Mouse (Mus musculus): Measurements from ENCODE around the gene Evi5. TPM values are rescaled to one million over a fixed set of nuclear protein-coding genes. Genes with fewer than 3 reads are reported as not detected.
A peak's percentile ranks its signal among the peaks of the same experiment; 100 is the strongest.

The Evi5 gene
- polyA plus RNA-seq, 1 experiment from 2014 or later: 74.0 TPM

DNA sequence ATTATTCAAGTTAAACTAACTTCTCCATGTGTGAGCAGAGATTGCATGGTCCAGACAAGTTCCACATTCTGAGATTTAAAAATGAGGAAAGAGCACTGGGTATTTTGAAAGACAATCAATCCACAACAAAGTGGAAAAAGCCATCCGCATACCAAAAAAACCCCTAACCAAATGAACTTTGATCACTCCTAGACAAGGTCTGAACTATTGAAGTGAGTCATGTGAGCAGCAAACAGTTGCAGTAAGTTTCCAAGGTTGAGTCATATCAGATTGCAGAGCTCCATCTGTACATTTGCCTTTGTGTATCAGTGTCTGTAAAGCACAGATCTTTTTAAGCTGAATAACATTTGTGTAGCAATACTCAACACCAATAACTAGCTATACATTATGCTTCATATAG is 120.2 kb downstream of the Evi5 start:
- DNase-seq (ENCODE audit: low spot score) (peak; percentile 4), ATAC-seq (no peak)
- no peaks in the 10 kb centered on the region for H3K27me3 ChIP-seq (replicated peaks; ENCODE audit: insufficient read depth, low read length)
- H3K9ac ChIP-seq (replicated peaks; ENCODE audit: low read depth): no peak overlapping the region
- WGBS: 81% methylated on average over 1 of the region's 1 CpGs
- H3K4me1 ChIP-seq (ENCODE audit: insufficient read depth, low read depth, low read length): no peaks in the 10 kb centered on the region; the same call in 1 of the 2 replicates
- TF ChIP-seq CTCF (IDR thresholded peaks at IDR 0.05) (no peak), EP300 (IDR thresholded peaks at IDR 0.05) (no peak)
- no peak overlapping the region for H3K27ac ChIP-seq (ENCODE audit: low read length)
- no peak overlapping the region for H3K4me3 ChIP-seq (ENCODE audit: low read depth, low read length)
- H3K4me2 ChIP-seq (replicated peaks; ENCODE audit: low read depth, low read length): no peak overlapping the region
- H3K36me3 ChIP-seq (ENCODE audit: insufficient read depth, low read length): no peaks in the 10 kb centered on the region
- no peaks in the 10 kb centered on the region for H3K9me3 ChIP-seq (ENCODE audit: low read length)

DNA sequence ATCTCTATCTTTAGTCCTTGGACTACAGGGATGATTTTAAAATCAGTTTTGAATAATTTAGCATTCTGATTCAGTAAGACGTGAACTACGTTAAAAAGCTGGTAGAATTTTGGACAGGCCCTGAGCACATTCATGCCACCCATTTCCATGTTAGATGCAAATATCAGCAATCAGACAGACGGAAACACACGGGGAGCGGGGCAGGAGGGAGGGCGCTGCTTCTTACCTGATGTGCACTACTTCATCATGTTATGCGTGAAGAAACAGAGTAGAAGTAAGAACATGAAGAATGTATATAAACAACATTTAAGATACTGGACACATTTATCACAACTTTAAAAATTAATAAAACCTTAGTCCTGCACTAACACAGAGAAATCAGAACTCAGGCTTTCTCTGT is 121.3 kb downstream of the Evi5 start:
- Histone ChIP-seq H3K4me1 (ENCODE audit: insufficient read depth, low read depth, low read length) (no peaks in the 10 kb centered on the region; the same call in 1 of the 2 replicates), H3K36me3 (ENCODE audit: insufficient read depth, low read length) (no peaks in the 10 kb centered on the region), H3K9ac (replicated peaks; ENCODE audit: low read depth) (no peak overlapping the region), H3K4me2 (replicated peaks; ENCODE audit: low read depth, low read length) (no peak overlapping the region), H3K9me3 (ENCODE audit: low read length) (no peaks in the 10 kb centered on the region), H3K27me3 (replicated peaks; ENCODE audit: insufficient read depth, low read length) (no peaks in the 10 kb centered on the region), H3K4me3 (ENCODE audit: low read depth, low read length) (no peak overlapping the region), H3K27ac (ENCODE audit: low read length) (no peak overlapping the region)
- TF ChIP-seq CTCF (IDR thresholded peaks at IDR 0.05) (no peak), EP300 (IDR thresholded peaks at IDR 0.05) (no peak)
- DNase-seq (ENCODE audit: low spot score): no peak
- ATAC-seq: no peak
- WGBS: 97% methylated on average over 7 of the region's 7 CpGs

DNA sequence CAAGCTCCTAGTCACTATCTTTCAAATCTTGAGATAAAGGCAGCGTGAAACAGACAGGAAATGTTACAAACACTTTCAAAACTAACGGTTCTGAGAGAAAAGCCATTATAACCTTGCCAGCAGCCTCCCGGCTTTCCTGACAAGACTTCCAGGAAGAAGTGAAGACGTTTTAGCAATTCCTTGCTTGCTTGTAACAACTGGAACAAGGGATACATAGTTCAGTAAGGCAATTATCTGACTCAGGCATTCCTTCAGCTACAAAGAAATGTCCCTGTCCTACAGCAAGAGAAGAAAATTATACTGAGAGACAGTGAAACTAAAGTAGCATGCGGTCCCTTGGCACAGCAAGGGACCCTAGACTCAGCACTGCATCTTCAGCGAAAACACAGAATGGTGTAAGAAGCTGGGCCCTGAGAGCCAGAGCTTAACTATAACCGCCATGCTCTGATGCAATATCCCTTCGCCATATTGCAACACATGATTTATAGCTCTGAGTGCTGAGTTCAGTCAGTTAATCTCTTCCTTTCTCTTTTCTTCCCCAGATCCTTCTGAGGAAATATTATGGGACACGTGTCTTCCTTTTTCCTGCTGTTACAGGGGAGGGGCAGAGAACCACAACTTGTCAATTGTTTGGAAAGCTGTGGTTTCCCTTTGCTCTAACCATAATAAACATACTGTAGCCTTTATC is 125.5 kb downstream of the Evi5 start:
- Histone ChIP-seq H3K4me2 (replicated peaks; ENCODE audit: low read depth, low read length) (peak overlapping the region; percentile 25), H3K27ac (ENCODE audit: low read length) (peak overlapping the region; percentile 20; the same call in 1 of the 2 replicates), H3K4me3 (ENCODE audit: low read depth, low read length) (no peak overlapping the region), H3K36me3 (ENCODE audit: insufficient read depth, low read length) (no peaks in the 10 kb centered on the region), H3K9me3 (ENCODE audit: low read length) (no peaks in the 10 kb centered on the region), H3K27me3 (replicated peaks; ENCODE audit: insufficient read depth, low read length) (no peaks in the 10 kb centered on the region), H3K9ac (replicated peaks; ENCODE audit: low read depth) (no peak overlapping the region), H3K4me1 (ENCODE audit: insufficient read depth, low read depth, low read length) (no peaks in the 10 kb centered on the region; the same call in 1 of the 2 replicates)
- DNase-seq (ENCODE audit: low spot score) (peak; percentile 92), ATAC-seq (peak; percentile 88)
- WGBS: 33% methylated on average over 9 of the region's 9 CpGs
- TF ChIP-seq EP300 (IDR thresholded peaks at IDR 0.05): peak; percentile 70
- no peak for TF ChIP-seq CTCF (IDR thresholded peaks at IDR 0.05)

DNA sequence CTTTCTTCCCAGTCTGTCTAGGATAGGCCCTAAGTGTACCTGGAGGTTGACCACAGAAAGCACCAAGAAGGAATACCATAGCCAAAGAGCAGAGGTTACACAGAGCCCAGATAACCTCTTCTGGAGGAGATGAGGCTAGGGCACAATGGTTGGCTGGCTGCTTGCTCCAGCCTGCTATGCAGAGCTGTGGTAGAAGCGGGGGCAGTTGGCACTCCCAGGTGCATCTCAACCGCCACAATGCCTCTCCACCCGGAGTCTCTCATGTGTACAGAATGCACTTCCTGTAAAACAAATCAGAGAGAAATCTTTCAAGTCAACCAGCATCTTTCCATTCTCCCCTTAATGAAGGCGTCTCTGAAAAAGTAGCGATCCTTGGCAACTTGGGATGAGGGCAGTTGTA is 135.9 kb downstream of the Evi5 start:
- Histone ChIP-seq H3K4me3 (ENCODE audit: low read depth, low read length) (no peak overlapping the region), H3K4me2 (replicated peaks; ENCODE audit: low read depth, low read length) (no peak overlapping the region), H3K27ac (ENCODE audit: low read length) (no peak overlapping the region), H3K36me3 (ENCODE audit: insufficient read depth, low read length) (no peaks in the 10 kb centered on the region), H3K9ac (replicated peaks; ENCODE audit: low read depth) (no peak overlapping the region), H3K27me3 (replicated peaks; ENCODE audit: insufficient read depth, low read length) (no peaks in the 10 kb centered on the region), H3K9me3 (ENCODE audit: low read length) (no peaks in the 10 kb centered on the region), H3K4me1 (ENCODE audit: insufficient read depth, low read depth, low read length) (no peaks in the 10 kb centered on the region)
- 90% methylated on average over 5 of the region's 5 CpGs for WGBS
- TF ChIP-seq EP300 (IDR thresholded peaks at IDR 0.05) (no peak), CTCF (IDR thresholded peaks at IDR 0.05) (no peak)
- DNase-seq (ENCODE audit: low spot score): no peak
- ATAC-seq: no peak

DNA sequence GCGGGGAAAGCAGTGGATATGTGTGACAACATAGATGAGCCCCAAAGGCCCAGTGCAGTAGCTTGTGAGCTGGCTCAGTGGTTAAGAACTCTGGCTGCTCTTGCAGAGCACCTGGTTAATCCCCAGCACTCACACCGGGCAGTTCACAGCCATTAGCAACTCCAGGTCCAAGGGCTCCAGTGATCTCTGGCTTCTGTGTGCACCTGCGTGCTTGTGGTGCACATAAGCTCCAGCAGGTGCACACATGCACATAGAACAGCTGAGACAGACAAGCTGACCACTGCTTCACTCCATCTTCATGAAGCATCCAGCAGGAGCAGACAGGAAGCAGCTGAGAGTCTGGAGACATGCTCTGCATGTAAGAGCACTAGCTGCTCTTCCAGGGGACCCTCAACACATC is 136.6 kb downstream of the Evi5 start:
- Histone ChIP-seq H3K27me3 (replicated peaks; ENCODE audit: insufficient read depth, low read length) (no peaks in the 10 kb centered on the region), H3K4me3 (ENCODE audit: low read depth, low read length) (no peak overlapping the region), H3K27ac (ENCODE audit: low read length) (no peak overlapping the region), H3K9me3 (ENCODE audit: low read length) (no peaks in the 10 kb centered on the region), H3K4me1 (ENCODE audit: insufficient read depth, low read depth, low read length) (no peaks in the 10 kb centered on the region), H3K9ac (replicated peaks; ENCODE audit: low read depth) (no peak overlapping the region), H3K36me3 (ENCODE audit: insufficient read depth, low read length) (no peaks in the 10 kb centered on the region), H3K4me2 (replicated peaks; ENCODE audit: low read depth, low read length) (no peak overlapping the region)
- ATAC-seq (no peak), DNase-seq (ENCODE audit: low spot score) (no peak)
- 76% methylated on average over 3 of the region's 3 CpGs for WGBS
- TF ChIP-seq EP300 (IDR thresholded peaks at IDR 0.05) (no peak), CTCF (IDR thresholded peaks at IDR 0.05) (no peak)

DNA sequence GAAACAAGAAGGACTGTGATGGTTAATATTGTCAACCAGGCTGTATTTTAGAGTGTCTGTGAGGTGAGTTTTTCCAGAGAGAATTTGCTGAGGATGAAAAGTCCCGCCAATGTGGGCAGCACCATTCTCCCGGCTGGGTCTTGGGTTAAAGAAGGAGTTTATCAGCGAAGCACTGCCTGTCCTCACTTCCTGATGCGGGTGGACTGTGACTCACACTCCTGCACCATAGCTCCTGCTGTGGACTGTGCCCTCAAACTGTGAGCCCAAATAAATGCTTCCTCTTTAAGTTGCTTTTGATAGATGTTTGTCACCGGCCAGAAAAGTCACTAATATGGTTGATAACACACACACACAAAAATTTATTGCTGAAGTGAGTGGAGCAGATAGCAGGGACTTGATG is 138.7 kb downstream of the Evi5 start:
- ATAC-seq (no peak), DNase-seq (ENCODE audit: low spot score) (no peak)
- TF ChIP-seq CTCF (IDR thresholded peaks at IDR 0.05) (no peak), EP300 (IDR thresholded peaks at IDR 0.05) (no peak)
- no peak overlapping the region for H3K4me2 ChIP-seq (replicated peaks; ENCODE audit: low read depth, low read length)
- 57% methylated on average over 5 of the region's 5 CpGs for WGBS
- H3K4me3 ChIP-seq (ENCODE audit: low read depth, low read length): no peak overlapping the region
- H3K9ac ChIP-seq (replicated peaks; ENCODE audit: low read depth): no peak overlapping the region
- H3K4me1 ChIP-seq (ENCODE audit: insufficient read depth, low read depth, low read length): no peaks in the 10 kb centered on the region
- no peaks in the 10 kb centered on the region for H3K36me3 ChIP-seq (ENCODE audit: insufficient read depth, low read length)
- H3K9me3 ChIP-seq (ENCODE audit: low read length): no peaks in the 10 kb centered on the region
- no peak overlapping the region for H3K27ac ChIP-seq (ENCODE audit: low read length)
- H3K27me3 ChIP-seq (replicated peaks; ENCODE audit: insufficient read depth, low read length): peaks cover 7% of the 10 kb centered on the region; the same call in 1 of the 2 replicates

All from lung, postnatal 0 days (tissue).